Mouse (Mus musculus): ENCODE measurements around the gene Vipr1. TPM values are rescaled to one million over a fixed set of nuclear protein-coding genes. Genes with fewer than 3 reads are reported as not detected.

Gene Vipr1
- polyA plus RNA-seq, 1 experiment from 2014 or later: not detected

DNA sequence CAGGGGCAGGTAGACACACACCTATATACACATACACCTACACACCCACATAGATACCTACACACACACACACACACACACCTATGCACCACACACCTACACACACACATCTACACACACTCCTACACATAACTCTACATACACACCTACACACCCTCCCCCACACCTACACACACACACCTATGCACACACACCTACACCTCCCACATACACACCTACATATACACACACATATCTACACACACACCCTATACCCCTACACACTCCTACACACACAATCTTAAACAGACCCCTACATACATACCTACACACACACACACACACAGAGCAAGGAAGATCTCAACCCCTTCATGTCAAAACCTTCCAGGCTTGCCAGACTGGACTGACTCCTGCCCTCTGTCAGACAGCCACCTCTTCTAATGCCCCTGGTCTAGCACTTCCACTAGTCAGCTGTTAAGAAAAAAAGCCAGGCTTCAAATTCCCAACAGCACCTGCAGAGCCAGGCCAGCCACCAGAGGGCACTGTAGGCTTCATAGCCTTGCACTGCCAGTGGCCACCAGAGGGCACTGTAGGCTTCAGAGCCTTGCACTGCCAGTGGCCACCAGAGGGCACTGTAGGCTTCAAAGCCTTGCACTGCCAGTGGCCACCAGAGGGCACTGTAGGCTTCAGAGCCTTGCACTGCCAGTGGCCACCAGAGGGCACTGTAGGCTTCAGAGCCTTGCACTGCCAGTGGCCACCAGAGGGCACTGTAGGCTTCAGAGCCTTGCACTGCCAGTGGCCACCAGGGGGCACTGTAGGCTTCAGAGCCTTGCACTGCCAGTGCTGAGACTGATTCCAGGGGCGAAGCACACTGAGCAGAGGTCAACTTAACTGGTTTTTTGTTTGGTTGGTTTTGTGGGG, 54.9 kb downstream of the Vipr1 start:
- 100% methylated on average over 1 of the region's 1 CpGs for WGBS
- H3K27ac ChIP-seq (ENCODE audit: low read depth, low read length): no peak overlapping the region
- H3K9me3 ChIP-seq (ENCODE audit: control insufficient read depth, low read length): no peaks in the 10 kb centered on the region
- no peak overlapping the region for H3K4me3 ChIP-seq (ENCODE audit: low read length)
- no peak overlapping the region for H3K9ac ChIP-seq (ENCODE audit: low read depth, low read length)
- ATAC-seq (ENCODE audit: low FRiP score, low TSS enrichment): 0 out of 2 replicates have a peak, but pooled peaks have one; percentile 32
- no peak overlapping the region for H3K4me2 ChIP-seq (replicated peaks; ENCODE audit: low read depth, low read length)
- H3K27me3 ChIP-seq (ENCODE audit: control insufficient read depth, insufficient read depth, low read length): no peaks in the 10 kb centered on the region
- no peaks in the 10 kb centered on the region for H3K4me1 ChIP-seq (ENCODE audit: control insufficient read depth, insufficient read depth, low read length)
- H3K36me3 ChIP-seq (ENCODE audit: control insufficient read depth, insufficient read depth, low read length): peaks cover 5% of the 10 kb centered on the region; the same call in 1 of the 2 replicates

DNA sequence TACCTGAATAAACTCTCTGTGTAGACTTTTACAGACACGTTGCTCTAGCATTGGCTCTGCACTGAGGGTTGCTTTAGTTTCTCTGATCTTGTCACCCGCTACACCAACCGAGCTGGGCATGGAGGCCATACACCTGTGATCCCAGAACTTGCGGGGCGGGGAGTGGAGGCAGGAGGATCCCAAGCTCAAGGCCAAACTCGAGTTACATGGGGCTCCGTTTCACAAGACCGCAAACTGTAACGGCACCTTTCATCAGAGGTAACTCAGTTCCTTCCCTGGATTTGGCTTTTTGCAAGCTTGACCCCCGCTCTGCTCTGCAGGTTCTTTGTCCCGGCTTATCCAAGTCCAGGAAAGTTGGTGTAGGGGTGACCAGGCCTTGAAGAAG, 61.7 kb downstream of the Vipr1 start:
- WGBS: 23% methylated on average over 11 of the region's 11 CpGs
- Histone ChIP-seq H3K27me3 (ENCODE audit: control insufficient read depth, insufficient read depth, low read length) (no peaks in the 10 kb centered on the region), H3K27ac (ENCODE audit: low read depth, low read length) (0 out of 2 replicates have a peak overlapping the region, but pooled peaks have one; percentile 80), H3K9ac (ENCODE audit: low read depth, low read length) (peak overlapping the region; percentile 72), H3K9me3 (ENCODE audit: control insufficient read depth, low read length) (no peaks in the 10 kb centered on the region), H3K4me2 (replicated peaks; ENCODE audit: low read depth, low read length) (peak overlapping the region; percentile 95), H3K36me3 (ENCODE audit: control insufficient read depth, insufficient read depth, low read length) (no peaks in the 10 kb centered on the region), H3K4me1 (ENCODE audit: control insufficient read depth, insufficient read depth, low read length) (peaks cover 21% of the 10 kb centered on the region), H3K4me3 (ENCODE audit: low read length) (peak overlapping the region; percentile 82)
- no peak for ATAC-seq (ENCODE audit: low FRiP score, low TSS enrichment)

DNA sequence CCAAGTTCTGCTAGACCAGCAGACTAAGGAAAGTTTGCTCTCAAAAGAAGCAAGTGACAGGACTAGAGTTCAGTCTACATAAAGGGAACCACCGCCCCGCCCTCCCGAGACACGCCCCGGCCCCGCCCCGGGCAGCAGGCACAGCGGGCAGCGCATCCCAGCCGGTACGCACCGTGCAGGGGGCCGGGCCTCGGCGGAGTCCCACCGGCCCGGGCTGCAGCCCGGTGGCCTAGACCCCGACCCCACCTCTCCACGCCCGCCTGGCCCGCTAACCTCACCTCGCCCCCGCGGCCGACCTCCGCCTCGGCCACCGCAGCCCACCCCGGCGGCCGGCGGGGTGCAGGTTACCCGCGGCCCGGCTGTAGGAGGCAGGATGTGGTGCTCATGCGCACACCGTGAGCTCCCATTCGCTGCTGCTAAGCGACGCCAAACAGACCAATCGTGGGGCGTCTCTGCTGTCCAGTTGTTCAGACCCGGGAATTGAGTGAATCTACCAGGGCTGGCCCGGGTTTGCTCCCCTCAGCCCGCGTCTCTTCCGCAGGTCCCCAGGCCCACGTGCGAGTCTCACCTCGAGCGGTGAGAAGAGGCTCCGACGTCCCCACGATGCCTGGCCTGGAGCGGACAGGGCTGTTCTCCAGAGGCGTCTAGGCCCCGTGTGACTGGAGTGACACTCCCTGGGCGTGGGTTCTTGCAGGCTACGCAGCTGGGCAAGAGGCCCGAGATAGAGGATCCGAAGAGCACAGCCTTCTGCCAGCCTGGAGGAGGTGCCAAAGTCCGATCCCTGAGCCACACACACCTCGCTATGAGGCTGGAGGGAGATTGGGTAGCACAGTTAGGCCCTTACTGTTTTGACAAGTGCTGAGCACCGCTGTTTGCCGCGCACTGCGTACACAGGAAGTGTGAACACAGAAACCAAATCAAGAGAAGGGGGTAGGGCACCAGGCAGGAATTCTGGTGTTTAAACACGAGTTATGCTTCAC, 62.4 kb downstream of the Vipr1 start, which contains the start of gene Sec22c:
Gene Sec22c (minus strand): TSS at position 845 of the 980 bp plus-strand sequence.
- Histone ChIP-seq H3K4me3 (ENCODE audit: low read length) (peak within 1 kb of the TSS; percentile 82), H3K27ac (ENCODE audit: low read depth, low read length) (peak within 1 kb of the TSS; percentile 80), H3K9ac (ENCODE audit: low read depth, low read length) (peak within 1 kb of the TSS; percentile 72), H3K4me1 (ENCODE audit: control insufficient read depth, insufficient read depth, low read length) (peaks cover 27% of the 10 kb centered on the region), H3K36me3 (ENCODE audit: control insufficient read depth, insufficient read depth, low read length) (no peaks in the 10 kb centered on the region), H3K27me3 (ENCODE audit: control insufficient read depth, insufficient read depth, low read length) (no peaks in the 10 kb centered on the region), H3K4me2 (replicated peaks; ENCODE audit: low read depth, low read length) (peak within 1 kb of the TSS; percentile 95), H3K9me3 (ENCODE audit: control insufficient read depth, low read length) (no peaks in the 10 kb centered on the region)
- 2% methylated on average over 69 of the region's 69 CpGs for WGBS
- peak; percentile 97 for ATAC-seq (ENCODE audit: low FRiP score, low TSS enrichment)

DNA sequence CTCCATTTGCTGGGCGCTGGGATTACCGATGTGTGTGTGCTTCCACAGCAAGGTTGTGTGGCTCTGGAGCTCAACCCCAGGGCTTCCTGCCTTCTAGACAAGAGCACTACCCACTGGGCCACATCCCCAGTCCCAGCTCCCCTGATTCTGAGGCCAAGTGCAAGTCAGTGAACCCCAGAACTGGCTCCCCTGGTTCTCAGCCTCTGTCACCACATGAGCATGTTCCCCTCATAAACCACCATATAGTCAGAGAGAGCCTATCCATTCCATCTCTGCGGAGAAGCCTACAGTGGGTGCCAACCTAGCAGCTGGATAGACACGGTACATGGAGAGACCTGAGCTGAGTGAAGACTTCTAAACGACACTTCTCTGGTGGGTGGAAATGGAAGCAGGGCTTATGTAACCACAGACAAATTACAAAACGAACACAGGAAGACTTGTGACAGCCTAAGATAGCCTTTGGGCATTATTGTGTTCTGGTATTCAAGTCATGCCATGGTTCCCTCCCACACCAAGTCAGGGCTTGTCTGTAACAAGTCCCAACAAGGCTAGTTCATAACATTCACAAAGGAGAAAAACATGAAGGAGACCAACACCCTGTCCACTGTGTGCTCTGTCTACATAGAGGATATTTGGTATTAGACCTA, 63.6 kb downstream of the Vipr1 start:
- 76% methylated on average over 6 of the region's 6 CpGs for WGBS
- no peaks in the 10 kb centered on the region for H3K27me3 ChIP-seq (ENCODE audit: control insufficient read depth, insufficient read depth, low read length)
- peaks cover 32% of the 10 kb centered on the region for H3K4me1 ChIP-seq (ENCODE audit: control insufficient read depth, insufficient read depth, low read length)
- no peak overlapping the region for H3K9ac ChIP-seq (ENCODE audit: low read depth, low read length)
- H3K27ac ChIP-seq (ENCODE audit: low read depth, low read length): no peak overlapping the region
- H3K9me3 ChIP-seq (ENCODE audit: control insufficient read depth, low read length): no peaks in the 10 kb centered on the region
- H3K36me3 ChIP-seq (ENCODE audit: control insufficient read depth, insufficient read depth, low read length): no peaks in the 10 kb centered on the region
- no peak overlapping the region for H3K4me2 ChIP-seq (replicated peaks; ENCODE audit: low read depth, low read length)
- ATAC-seq (ENCODE audit: low FRiP score, low TSS enrichment): no peak
- H3K4me3 ChIP-seq (ENCODE audit: low read length): no peak overlapping the region

DNA sequence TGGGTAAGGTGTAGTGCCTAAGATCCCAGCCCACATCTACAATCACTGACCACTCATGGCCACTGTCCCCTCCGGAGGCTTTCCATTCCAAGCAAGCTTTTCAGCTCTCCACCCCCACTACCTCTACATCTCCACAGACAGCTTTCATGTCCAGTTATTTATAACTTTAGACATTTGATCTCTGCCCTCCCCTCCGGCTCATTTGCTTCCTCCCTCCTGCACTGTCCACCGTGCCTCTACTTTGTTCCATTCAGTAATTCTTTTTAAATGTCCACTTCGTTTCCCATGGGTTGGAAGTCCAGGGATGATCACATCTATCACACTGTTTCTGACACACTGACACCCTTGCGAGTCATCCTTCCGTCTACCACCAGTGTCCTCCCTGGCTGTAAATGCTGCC, 65.3 kb downstream of the Vipr1 start:
- H3K4me3 ChIP-seq (ENCODE audit: low read length): no peak overlapping the region
- H3K4me1 ChIP-seq (ENCODE audit: control insufficient read depth, insufficient read depth, low read length): peaks cover 40% of the 10 kb centered on the region
- H3K27ac ChIP-seq (ENCODE audit: low read depth, low read length): 0 out of 2 replicates have a peak overlapping the region, but pooled peaks have one; percentile 2
- H3K36me3 ChIP-seq (ENCODE audit: control insufficient read depth, insufficient read depth, low read length): peaks cover 4% of the 10 kb centered on the region
- no peak for ATAC-seq (ENCODE audit: low FRiP score, low TSS enrichment)
- H3K27me3 ChIP-seq (ENCODE audit: control insufficient read depth, insufficient read depth, low read length): no peaks in the 10 kb centered on the region
- no peak overlapping the region for H3K4me2 ChIP-seq (replicated peaks; ENCODE audit: low read depth, low read length)
- H3K9me3 ChIP-seq (ENCODE audit: control insufficient read depth, low read length): no peaks in the 10 kb centered on the region
- WGBS: 17% methylated on average over 6 of the region's 6 CpGs
- no peak overlapping the region for H3K9ac ChIP-seq (ENCODE audit: low read depth, low read length)

DNA sequence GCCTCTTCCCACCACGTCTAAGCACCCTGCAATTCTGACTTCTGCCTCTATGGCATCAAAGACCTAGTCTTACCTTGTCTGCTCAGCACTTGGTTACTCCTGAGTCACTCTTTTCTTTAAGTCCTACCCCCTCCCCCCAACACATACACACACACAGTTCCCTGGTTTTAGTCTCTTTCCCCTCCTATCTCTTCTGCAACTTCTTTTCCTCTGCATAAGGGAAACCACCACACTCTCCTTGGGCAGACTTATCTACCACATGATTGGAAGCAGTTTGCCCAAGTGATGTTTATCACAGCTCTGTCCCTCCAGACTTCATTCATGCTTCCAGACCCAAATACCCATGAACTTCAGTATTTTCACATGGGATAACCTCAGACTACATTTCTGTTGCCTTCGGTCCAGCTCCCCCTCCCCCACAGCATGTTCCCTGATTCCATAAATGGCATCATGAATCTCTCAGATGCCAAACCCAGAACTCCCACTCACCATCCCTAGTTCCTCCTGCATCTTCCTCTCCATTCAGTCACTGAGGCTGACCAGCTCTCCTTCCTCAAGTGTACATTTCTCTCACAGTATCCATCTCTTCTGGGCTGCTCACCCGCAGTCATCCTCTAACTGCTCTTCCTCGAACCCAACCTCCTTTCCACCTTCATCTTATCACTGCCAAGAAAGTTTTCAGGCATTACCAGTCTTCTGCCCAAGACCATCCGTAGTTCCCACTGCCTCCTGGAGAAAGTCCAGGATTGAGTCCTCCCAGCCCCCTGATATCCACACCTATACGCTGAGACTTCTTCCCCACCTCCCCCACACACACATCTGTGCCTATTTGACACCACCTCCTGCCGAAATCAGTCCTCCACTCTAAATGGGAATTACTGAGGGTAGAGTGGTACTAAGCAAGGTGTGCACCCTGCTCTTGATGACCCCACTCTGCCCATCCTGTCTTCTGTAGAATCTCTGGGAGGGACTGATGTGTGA, 66.3 kb downstream of the Vipr1 start:
- no peaks in the 10 kb centered on the region for H3K9me3 ChIP-seq (ENCODE audit: control insufficient read depth, low read length)
- no peak for ATAC-seq (ENCODE audit: low FRiP score, low TSS enrichment)
- no peak overlapping the region for H3K9ac ChIP-seq (ENCODE audit: low read depth, low read length)
- WGBS: 57% methylated on average over 7 of the region's 7 CpGs
- H3K36me3 ChIP-seq (ENCODE audit: control insufficient read depth, insufficient read depth, low read length): peaks cover 8% of the 10 kb centered on the region
- H3K27ac ChIP-seq (ENCODE audit: low read depth, low read length): 0 out of 2 replicates have a peak overlapping the region, but pooled peaks have one; percentile 2
- peaks cover 38% of the 10 kb centered on the region for H3K4me1 ChIP-seq (ENCODE audit: control insufficient read depth, insufficient read depth, low read length)
- no peaks in the 10 kb centered on the region for H3K27me3 ChIP-seq (ENCODE audit: control insufficient read depth, insufficient read depth, low read length)
- no peak overlapping the region for H3K4me2 ChIP-seq (replicated peaks; ENCODE audit: low read depth, low read length)
- no peak overlapping the region for H3K4me3 ChIP-seq (ENCODE audit: low read length)

DNA sequence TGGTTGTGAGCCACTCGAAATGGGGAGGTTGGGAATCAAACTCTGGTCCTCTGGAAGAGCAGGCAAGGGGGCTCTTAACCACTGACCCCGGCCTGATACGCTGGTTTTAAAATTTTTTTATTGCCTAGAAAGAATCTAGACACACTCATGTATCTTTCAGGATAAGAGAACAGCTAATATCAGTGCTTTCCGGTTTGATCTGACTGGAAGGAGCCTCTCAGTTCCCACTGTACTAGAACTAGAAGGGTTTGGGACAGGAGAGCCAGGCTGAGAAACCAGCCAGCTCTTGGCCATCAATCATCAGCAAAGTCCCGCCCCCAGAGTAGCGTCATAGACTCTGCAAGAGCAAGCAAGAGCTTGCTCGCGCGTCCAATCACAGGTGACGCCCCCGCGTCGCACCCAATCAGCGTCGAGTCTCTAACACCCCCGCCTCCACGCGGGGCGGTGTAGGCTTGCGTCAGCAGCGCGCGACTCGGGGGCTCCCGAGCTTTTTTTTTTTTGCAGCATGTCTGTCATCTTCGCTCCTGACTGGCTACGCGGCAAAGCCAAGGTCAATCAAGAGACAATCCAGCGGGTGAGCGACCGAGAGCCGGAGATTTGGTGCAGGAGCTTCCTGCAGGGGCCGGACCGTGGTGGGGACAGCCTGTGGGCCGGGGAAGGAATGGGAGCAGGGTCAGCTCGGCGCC, 67.5 kb downstream of the Vipr1 start, which contains the start of gene Ss18l2:
Gene Ss18l2 (plus strand): TSS at position 432 of the 686 bp plus-strand sequence.
- Histone ChIP-seq H3K9ac (ENCODE audit: low read depth, low read length) (peak within 1 kb of the TSS; percentile 88), H3K27me3 (ENCODE audit: control insufficient read depth, insufficient read depth, low read length) (no peaks in the 10 kb centered on the region), H3K4me2 (replicated peaks; ENCODE audit: low read depth, low read length) (peak within 1 kb of the TSS; percentile 68), H3K4me1 (ENCODE audit: control insufficient read depth, insufficient read depth, low read length) (peaks cover 31% of the 10 kb centered on the region), H3K4me3 (ENCODE audit: low read length) (peak within 1 kb of the TSS; percentile 82), H3K36me3 (ENCODE audit: control insufficient read depth, insufficient read depth, low read length) (peaks cover 8% of the 10 kb centered on the region), H3K9me3 (ENCODE audit: control insufficient read depth, low read length) (no peaks in the 10 kb centered on the region), H3K27ac (ENCODE audit: low read depth, low read length) (peak within 1 kb of the TSS; percentile 88)
- WGBS: 5% methylated on average over 37 of the region's 37 CpGs
- ATAC-seq (ENCODE audit: low FRiP score, low TSS enrichment): peak; percentile 94

Data from kidney, embryonic 14.5 days (tissue).